Mouse (Mus musculus) left cerebral cortex, postnatal 14 days (tissue): ENCODE results near the gene Neurod4. TPM values are rescaled to one million over a fixed set of nuclear protein-coding genes. Genes with fewer than 3 reads are reported as not detected.
"Not testable (repeated sequence)": the region's sequence is repeated elsewhere in the genome, so short reads cannot be mapped to it uniquely, and the experiment has no call there.

Experiments
- DNase-seq, 2 experiments: peaks; one replicate each; pipeline ENCODE4 v3.0.0; 2021 to 2022; ENCODE audit warnings: low spot score in 2 of 2, mixed read lengths in 1 of 2
- intact Hi-C: fragments of 180-260 bp; cut with DNase I; formaldehyde crosslinking; loops from one replicate; pipeline ENCODE4 v1.15.1; 2025
- long read RNA-seq, 2 experiments: library from polyadenylated mRNA; stranded (forward); transcript quantifications; one replicate each; pipeline ENCODE4 v2.0.0; 2021
- total RNA-seq, 2 experiments: library from RNA; stranded (reverse); gene quantifications; 2 replicates each; pipeline ENCODE4 v1.2.3; 2021

Neurod4 gene
- under 1 TPM; 0.33 to 0.34 TPM for total RNA-seq
- long read RNA-seq, experiment 1: 0 reads
- long read RNA-seq, experiment 2: 0 reads

- intact Hi-C loops: no loop called here
These were observed at the start of gene Neurod4 for GRCm38 (mm10) chr10:130280066-130280465. Gene Neurod4 (minus strand): TSS chr10:130280240.

GRCm38 (mm10) chr10:130324243-130324642, 44.2 kb upstream of the Neurod4 start:
- DNase-seq: no peak
- intact Hi-C loops: no loop called here

More at GRCm38 (mm10) chr10:130280066-130280465, at the start of gene Neurod4:
- no peak for DNase-seq

GRCm38 (mm10) chr10:130322637-130323036, 42.6 kb upstream of the Neurod4 start, which contains the start of gene Tespa1:
Gene Tespa1 (plus strand): TSS chr10:130322870.
- intact Hi-C loops: no loop called here
- DNase-seq: no peak

GRCm38 (mm10) chr10:130322062-130322461, 42.0 kb upstream of the Neurod4 start:
- no peak for DNase-seq
- intact Hi-C loops: no loop called here

- DNase-seq: no peak
- intact Hi-C loops: no loop called here
These were observed 40.7 kb upstream of the Neurod4 start for GRCm38 (mm10) chr10:130320715-130321114.

GRCm38 (mm10) chr10:130318720-130319119, 38.7 kb upstream of the Neurod4 start:
- intact Hi-C loops: no loop called here
- no peak for DNase-seq

- DNase-seq: no peak
- intact Hi-C loops: no loop called here
These were observed 35.8 kb upstream of the Neurod4 start for GRCm38 (mm10) chr10:130315846-130316245.

GRCm38 (mm10) chr10:130314110-130314829, 34.2 kb upstream of the Neurod4 start:
- intact Hi-C loops: no loop called here
- DNase-seq: peak in 1 of 2 experiments; percentile 6

GRCm38 (mm10) chr10:130313531-130313930, 33.5 kb upstream of the Neurod4 start:
- intact Hi-C loops: no loop called here
- no peak for DNase-seq

GRCm38 (mm10) chr10:130311534-130312227, 31.6 kb upstream of the Neurod4 start:
- DNase-seq: no peak
- intact Hi-C loops: no loop called here

GRCm38 (mm10) chr10:130304138-130304537, 24.1 kb upstream of the Neurod4 start:
- DNase-seq, intact Hi-C loops: not testable (repeated sequence)

- peak in 1 of 2 experiments; percentile 40 for DNase-seq
- intact Hi-C loops: loop anchor here (2.0 kb wide), 1 partner anchor 70 kb away; no protein-coding TSS in a partner anchor
These were observed 18.7 kb upstream of the Neurod4 start for GRCm38 (mm10) chr10:130298748-130299147.

GRCm38 (mm10) chr10:130293741-130294408, 13.8 kb upstream of the Neurod4 start:
- no peak for DNase-seq
- intact Hi-C loops: no loop called here

GRCm38 (mm10) chr10:130288007-130288406, 8.0 kb upstream of the Neurod4 start:
- intact Hi-C loops: no loop called here
- no peak for DNase-seq

GRCm38 (mm10) chr10:130287201-130287600, 7.2 kb upstream of the Neurod4 start:
- intact Hi-C loops: no loop called here
- peak in 1 of 2 experiments; percentile 8 for DNase-seq

- intact Hi-C loops: no loop called here
- DNase-seq: no peak
These were observed 2.0 kb upstream of the Neurod4 start for GRCm38 (mm10) chr10:130281982-130282449.

- intact Hi-C loops: no loop called here
These were observed 3.5 kb downstream of the Neurod4 start for GRCm38 (mm10) chr10:130276496-130276895.

GRCm38 (mm10) chr10:130275759-130276158, 4.3 kb downstream of the Neurod4 start:
- intact Hi-C loops: no loop called here

More at GRCm38 (mm10) chr10:130276496-130276895, 3.5 kb downstream of the Neurod4 start:
- no peak for DNase-seq

GRCm38 (mm10) chr10:130263203-130263602, 16.8 kb downstream of the Neurod4 start:
- DNase-seq: peak; percentile 13 to 19
- intact Hi-C loops: no loop called here

More at GRCm38 (mm10) chr10:130275759-130276158, 4.3 kb downstream of the Neurod4 start:
- no peak for DNase-seq

GRCm38 (mm10) chr10:130259483-130259882, 20.6 kb downstream of the Neurod4 start:
- intact Hi-C loops: no loop called here
- no peak for DNase-seq
